Mouse (Mus musculus): Measurements from ENCODE around the gene Dis3.

Gene Dis3

DNA sequence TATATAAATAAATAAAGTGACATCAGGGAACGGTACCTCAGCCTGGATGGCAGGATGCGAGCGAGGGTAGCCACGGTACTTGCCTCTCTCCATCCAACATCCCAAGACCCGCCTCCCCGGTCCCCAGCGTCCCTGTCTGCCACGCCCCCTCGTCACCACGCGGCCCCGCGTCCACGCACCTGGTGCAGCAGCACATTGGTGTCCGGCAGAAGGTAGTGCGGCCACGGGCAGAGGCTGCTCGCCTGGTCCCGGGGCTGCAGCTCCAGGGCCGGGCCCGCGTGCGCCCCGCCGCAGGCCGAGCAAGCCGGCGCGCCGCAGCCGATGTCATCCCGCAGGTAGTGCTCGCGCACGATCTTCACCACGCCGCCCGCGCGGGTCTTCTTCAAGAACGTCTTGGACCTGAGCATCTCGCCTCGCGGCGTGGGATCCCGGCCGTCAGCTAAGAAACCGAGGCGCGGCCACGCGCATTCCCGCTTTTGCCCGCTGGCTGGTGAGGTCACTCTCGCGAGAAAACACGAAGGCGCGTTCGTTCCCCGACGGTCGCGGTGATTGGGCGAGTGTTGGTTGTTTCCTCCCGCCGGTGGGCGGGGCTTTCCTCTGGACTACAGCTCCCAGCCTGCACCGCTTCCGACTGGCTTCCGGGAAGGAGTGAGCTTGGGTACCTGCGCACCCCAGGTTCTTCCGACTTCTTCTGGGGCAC, at the start of gene Dis3, which contains the start of gene Pibf1:
TSS of gene Dis3 (minus strand) at position 504 of the 700 bp plus-strand sequence.
TSS of gene Pibf1 (plus strand) at position 158 of the 700 bp plus-strand sequence.
- peak; percentile 98 for DNase-seq (ENCODE audit: low read depth, low spot score)

DNA sequence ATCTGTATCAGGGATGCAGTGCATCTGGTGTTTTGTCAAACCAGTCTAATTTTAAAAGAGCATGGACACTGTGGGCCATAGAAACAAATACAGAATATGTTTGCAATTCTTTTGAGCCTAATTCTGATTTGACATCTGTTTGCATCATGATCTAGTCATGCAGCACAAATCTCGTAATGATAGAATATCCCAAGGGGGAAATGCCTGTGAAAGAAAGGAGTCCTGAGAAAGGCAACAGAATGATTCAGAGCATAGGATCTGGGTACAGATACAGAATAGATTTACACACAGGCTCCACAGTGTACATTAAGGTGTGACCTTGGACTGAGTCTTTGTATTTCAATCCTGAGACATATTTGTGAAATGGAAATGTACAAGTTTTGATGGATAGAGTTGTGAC, 47.3 kb upstream of the Dis3 start:
- no peak for DNase-seq (ENCODE audit: low read depth, low spot score)

DNA sequence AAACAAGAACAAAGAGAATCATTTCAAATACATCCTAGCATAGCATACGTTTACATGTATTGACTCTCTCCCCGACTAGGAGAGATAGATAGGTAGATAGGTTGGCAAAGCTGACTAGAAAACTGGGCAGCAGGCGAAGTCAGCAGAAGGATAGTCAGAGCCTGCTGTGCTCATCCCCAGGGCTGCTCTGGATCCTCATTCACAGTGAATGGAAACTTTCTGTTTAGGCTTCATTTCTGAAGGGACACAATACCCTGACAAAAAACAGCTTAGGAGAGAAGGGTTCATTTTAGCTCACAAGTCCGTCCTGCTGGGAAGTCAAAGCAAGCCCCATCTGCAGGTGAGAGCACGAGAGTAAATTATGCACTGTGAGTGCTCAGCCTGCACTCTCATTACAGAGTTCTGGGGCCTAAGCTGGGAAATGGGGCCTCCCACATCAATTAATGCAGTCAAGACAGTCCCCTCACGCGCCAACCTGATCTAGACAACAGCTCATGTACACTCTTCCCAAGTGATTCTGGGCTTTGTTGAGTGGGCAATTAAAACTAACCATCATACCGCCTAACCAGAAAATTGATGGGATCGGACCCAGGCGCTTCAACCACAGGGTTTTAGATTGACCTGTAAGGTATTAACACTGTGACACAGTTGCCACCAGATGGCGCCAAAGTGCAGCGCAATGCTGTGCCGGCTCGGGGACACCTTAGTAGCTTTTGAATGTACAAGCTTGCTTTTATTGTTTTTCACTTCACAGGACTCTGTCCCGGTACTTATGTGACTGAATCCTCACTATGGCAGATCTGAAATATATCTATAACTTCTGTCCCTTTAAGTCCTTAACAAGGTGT, 42.4 kb upstream of the Dis3 start:
- DNase-seq (ENCODE audit: low read depth, low spot score), result peak; percentile 87

DNA sequence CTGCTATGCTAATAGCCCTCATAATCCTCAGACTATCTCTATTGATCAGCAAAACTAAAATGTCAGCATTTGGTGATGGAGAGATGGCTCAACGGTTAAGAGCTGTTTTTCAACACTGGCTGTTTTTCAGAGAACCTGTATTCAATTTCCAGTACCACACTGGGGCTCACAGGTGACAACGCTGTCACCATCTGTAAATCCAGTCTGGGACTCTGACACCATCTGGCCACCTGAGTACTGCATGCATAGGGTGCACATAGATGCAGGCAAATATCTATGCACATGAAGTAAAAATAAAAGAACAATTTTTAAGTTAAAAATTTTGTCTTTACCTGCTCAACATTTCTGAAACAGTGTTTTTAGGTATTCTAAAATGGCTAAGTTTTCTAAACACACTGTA, 40.5 kb upstream of the Dis3 start:
- DNase-seq (ENCODE audit: low read depth, low spot score), result no peak

DNA sequence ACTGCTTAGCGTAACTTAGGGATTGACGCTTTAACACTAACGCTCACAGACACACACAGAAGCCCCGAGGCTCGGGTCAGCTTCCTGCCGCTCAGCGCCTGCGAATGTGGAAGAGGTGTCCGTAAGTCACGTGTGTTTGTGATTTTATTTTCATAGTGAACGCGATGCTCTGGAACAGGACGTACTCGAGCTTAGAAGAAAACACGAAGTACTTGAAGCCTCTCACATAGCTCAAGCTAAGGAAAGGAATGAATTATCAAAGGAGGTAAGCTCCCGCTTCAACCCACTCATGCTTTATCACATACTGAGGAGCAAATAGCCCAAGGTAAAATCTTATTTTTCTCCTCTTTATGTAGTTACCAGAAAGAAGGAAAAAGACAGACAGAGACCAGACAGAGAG, 36.7 kb upstream of the Dis3 start:
- DNase-seq (ENCODE audit: low read depth, low spot score), result no peak

DNA sequence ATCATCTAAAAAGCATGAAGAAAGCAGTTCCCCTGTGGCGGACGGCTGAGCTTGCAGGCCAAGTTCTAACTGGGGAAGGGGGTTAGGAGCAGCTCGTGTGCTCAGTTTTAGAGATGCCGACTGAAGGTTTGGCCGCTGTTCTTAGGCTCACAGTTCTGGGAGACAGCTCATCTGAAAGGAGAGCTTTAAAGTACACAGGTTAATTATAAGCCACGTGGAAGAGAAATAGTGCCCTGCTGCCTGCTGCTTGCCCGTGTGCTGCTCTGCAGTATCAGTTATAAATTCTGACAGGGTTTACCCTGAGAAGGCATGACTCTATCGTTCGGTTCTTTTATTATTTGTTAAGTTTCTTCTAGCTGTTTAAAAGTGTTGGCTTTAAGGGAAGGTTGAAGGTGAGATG, 36.2 kb upstream of the Dis3 start:
- no peak for DNase-seq (ENCODE audit: low read depth, low spot score)

DNA sequence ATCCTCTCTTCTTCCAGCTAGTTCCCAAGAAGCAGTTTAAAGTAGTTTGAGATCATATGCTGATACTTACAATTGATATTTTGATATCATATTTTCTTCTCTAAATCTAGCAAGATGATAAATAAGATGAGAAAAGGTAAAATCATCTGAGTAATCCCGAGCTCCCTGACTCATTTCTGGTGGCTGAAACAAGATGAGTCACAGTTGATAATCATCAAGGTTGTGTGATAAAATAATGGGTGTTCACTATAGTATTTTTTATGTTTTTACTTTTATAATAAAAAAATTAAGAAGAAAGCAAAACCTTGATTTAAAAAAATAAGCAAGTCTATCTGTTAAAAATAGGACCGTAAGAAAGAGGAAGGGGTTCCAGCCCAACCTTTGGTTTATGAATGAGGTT, 34.5 kb upstream of the Dis3 start:
- DNase-seq (ENCODE audit: low read depth, low spot score), result peak; percentile 26

DNA sequence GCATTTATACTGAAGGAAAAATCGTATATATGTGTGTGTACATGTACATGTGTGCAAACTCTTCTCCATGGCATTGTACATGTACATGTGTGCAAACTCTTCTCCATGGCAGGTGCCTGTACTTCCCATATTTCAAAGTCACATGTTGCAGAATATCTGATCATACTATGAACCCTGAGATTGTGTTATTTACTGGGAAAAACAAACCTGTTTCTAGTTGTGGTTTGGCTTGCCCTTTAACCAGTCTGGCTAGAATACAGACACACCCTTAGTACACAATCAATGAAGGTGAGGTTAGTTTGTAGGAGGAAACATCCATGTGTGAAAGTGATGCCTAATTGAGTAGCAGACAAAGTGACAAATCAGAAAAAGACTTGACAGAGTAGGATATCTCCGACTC, 29.5 kb upstream of the Dis3 start:
- no peak for DNase-seq (ENCODE audit: low read depth, low spot score)

DNA sequence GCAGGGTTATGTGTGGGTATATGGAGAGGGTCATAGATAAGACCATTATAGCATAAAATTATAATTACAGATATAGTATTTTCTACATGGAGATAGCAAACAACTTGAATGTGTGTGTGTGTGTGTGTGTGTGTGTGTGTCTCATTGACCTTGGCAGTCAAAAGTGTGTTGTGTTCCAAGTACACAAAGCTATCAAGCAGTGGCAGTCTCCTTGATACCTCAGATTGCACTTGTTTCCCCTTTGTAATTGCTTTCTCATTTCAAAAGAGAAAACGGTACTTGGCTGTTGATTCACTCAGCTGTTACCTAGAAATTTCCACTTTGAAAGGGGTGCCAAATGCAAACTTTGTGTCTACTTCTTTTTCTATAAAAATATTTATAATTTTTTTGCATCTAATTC, 27.9 kb upstream of the Dis3 start:
- DNase-seq (ENCODE audit: low read depth, low spot score), result no peak

DNA sequence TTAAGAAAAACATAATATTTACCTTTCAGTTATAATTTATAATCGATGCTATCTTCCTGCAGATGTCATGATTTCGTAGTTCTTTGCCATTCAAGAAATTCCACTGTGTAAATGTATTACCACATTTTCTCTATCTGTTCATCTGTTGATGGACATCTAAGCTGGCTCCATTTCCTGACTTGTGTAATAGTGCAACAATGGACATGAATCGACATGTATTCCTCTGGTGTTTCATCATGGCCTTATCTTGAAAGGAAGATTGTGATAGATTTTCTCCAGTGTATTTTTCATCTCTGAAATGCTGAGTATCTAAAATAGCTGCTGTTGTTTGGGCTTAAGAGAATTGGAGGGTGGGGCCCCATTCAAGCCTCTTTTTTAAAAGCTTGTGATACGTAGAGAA, 27.1 kb upstream of the Dis3 start:
- no peak for DNase-seq (ENCODE audit: low read depth, low spot score)

DNA sequence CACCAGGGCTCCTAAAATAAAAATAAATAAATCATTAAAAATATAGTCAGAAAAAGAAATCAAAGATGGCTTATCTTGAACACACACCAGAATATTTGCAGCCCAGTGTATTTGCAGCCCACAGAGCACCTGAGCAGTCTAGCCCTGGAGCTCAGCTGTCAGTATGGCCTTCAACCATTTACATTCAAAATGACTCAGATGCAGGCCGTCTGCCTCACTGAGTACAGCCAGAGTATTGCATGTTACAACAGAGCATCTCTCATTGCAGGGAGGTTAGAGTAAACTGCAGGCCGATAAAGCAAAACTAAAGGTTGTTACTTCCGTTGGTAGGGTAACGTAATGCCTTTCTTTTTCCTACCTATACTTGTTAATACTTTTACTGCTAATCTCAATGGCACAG, 24.5 kb upstream of the Dis3 start:
- DNase-seq (ENCODE audit: low read depth, low spot score), result no peak

DNA sequence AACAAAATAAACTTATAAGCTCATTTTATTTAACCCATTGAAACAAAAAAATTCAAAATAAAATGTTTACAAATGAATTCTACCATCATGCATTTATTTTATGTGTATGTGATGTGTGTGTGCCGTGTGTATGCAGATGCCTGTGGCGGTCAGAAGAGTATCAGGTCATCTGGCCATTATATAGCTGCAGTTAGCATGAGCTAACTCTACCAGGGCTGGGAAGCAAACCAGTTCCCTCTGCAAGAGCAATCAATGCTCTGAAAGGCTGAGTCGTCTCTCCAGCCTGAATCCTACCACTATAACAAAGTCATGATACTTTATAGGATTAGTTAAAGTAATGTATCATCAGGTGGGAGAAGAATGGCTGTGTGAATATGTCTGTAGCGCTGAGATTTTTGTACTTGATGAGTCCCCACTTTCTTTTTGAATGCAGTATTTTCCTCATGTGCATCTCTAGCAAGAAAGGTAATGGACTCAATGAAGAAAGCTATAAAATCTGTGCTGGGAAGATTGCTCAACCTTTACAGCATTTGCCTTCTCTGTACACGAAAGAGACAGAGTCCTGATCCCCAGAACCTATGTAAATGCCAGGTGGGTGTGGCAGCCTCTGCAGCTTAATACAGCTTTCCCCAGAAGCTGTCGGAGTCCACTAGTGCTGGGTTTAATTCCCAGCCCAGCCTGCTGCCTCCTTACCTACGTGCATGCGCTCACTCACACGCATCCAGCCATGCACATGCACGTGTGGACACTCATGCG, 22.2 kb upstream of the Dis3 start:
- no peak for DNase-seq (ENCODE audit: low read depth, low spot score)

DNA sequence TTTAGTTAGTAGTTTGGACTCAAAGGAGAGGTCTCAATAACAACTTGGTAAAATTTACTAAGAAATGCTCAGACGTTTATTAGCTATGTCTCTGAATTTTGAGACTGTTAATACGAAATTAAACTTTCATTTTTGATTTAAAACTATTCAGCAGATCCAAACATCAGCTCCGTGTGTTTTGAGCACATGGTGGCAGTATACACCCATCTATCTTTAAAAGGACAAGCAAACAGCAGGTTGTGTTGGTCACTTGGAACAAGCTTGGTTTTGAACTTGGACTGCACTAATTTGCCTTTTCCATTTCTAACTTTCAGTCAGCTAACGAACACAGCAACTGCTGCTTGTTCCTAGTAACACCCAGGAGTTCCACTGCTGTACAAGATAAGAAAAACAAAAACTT, 18.0 kb upstream of the Dis3 start:
- DNase-seq (ENCODE audit: low read depth, low spot score), result no peak

DNA sequence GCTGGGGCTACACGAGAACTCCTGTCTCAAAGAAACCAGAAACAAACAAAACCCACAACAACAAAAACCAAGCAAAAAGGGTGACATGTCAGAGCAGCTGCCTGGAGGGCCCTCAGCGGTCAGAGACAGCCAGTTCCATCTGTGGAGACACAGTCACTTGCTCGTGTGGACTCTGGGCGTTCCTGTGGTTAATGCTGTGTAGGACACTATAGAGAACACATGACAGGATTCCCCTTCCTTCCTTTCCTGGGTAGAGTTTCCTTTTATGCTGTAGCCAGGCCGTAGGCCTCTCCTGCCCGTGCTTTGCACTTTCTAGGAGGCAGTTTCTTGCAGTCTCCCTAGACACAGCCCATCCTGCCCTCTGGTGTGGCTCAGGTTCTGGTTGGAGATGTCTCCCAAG, 9.2 kb upstream of the Dis3 start:
- no peak for DNase-seq (ENCODE audit: low read depth, low spot score)

DNA sequence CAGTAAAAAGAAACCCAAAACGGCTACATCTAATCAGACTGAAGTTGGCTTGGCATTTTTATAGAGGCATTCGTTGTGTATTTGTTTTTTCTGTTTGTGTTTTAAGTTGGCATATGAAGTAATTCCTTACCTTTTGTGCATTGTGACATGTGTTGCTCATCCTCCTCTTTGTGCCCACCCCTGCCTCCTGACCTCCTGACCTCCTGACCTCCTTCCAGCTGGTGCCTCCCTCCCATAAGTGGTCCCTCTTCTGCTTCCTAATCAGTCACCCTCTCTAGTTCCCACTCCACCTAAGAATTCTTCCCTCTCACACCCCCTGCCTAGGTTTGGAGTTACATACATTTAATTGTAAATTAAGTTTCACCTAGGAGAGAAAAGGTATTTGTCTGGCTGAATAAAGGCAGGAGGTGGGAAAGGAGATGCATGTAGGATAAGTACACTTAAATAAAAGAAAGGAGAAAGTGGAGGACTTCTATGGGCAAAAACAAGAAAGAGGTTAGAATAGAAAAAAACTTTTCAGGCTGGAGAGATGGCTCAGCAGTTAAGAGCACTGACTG, 8.1 kb upstream of the Dis3 start:
- no peak for DNase-seq (ENCODE audit: low read depth, low spot score)

DNA sequence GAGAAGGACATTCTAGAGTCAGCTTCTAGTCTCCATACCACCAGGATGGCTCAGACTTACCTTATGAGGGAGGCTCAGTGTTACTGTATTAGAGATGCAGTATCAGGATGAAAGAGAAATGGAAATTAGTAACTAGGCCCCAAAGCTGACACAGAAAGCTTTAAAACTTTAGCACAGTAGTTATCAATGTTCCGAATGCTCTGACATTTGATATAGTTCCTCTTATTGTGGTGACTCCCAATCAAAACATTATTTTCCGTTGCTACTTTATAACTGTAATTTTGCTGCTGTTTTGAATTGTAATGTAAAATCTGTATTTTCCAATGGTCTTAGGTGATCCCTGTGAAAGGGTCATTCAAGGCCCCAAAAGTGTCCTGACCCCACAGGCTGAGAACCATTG, 7.1 kb upstream of the Dis3 start:
- no peak for DNase-seq (ENCODE audit: low read depth, low spot score)

DNA sequence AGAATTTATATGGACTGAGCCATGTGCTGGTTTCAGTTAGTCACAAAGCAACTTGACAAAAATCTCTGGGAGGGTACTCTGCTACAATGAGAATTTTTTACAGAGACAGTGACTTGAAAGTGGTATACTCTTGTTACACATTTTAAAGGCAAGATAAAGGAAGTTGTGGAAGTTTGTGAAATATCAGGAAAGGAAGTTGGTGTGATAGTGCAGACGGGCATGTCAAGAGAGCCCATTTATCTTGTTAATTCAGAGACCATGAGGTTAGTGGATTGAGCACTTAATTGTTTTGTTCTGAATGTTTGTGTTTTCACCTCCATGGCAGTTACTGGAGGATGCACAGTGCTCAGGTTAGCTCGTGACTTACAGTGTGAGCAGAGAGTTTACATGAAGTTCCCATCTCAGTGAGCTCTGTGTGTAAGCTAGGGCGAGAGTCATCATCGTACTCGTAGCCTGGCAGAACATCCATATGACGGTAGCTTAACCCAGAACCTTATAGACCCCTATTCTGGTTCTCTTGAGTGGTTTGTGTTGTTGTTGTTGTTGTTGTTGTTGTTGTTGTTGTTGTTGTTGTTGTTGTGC, 5.1 kb upstream of the Dis3 start:
- DNase-seq (ENCODE audit: low read depth, low spot score), result no peak

DNA sequence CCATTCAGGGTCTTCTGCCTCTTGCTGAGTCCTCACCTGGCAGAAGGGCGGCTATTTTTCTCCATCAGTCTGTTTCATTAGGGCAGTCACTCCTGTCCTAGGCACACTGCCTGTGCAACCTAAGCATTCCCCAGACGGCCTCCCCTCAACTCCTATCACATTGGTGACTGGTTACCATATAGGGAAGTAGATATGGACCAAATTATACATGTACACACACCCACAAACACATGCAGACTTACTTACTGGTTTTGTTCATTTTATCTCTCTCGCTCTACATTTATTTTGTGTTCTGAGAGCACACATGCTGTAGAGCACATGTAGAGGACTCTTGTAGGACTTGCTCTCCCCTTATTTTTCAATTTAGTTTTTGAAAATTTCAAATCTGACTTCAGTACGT, 3.5 kb upstream of the Dis3 start:
- DNase-seq (ENCODE audit: low read depth, low spot score), result no peak

DNA sequence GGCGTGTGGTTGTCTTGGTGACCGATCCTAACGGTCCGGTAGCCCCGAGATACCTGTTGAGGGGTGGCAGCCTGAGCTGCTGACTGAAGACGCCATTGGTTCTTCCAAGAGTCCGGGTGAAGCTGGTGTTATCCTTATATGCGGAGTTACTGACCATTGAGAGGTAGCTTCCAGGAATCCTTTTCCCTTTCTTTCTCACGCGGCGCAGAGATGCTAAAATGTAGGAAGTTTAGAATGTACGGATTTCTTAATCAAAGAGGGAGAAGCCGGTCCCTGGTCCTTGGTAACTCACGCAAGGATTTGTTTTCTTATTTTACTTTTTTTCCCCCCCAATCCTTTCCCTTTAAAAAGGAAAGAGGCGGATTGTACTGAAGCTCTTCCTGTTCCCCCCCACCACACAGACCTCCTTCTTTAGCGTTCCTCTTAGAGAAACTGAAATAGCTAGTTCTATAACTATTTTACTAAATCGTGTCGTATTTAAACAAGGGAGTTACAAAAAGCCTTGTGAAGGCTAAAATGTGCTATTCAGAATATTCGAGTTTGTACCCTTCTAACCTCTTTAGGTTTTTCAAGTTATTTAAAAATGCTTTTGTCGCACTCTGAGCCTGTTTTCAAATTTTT, 507 bp upstream of the Dis3 start:
- peak; percentile 55 for DNase-seq (ENCODE audit: low read depth, low spot score)

DNA sequence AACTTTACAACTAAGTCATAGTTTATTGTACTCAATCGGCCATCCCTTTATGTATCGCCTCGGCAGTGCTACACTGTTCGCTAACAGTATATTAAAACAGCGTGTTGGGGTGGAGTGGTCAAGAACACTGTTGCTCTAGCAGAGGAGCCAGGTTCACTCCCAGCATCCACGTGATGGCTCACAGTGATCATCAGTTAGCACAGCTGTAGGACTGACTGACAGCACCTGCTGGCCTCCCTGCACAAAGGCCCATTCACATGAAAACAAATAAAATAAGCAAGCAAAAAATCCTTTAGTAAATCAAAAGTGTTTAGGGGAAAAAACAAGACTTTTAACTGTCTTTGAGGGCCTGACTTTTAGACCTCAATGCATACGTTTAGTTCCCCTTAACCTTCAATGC, 10.6 kb downstream of the Dis3 start:
- DNase-seq (ENCODE audit: low read depth, low spot score), result no peak

DNA sequence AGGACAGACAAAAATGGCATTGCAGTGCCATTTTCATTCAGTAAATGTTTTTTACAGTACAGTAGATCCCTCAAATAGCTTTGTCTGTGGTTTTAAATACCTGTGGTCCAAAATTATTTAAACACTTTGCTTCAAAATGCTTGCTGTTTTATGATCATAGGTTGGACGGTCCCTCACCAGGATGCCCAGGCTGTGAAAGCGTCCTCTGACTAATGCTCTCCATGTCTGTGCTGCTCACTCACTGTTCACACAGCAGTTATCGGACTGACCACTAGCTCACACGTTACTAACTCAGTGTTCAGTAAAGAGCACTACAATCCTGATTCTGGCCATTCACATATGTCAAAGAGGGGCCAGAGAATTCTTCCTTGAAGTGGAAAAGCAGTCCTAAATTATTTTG, 28.4 kb downstream of the Dis3 start:
- DNase-seq (ENCODE audit: low read depth, low spot score), result peak; percentile 46
